Mouse (Mus musculus) MEL-GATA-1-ER (cell line): ENCODE measurements around the gene Ccdc24.

Experiments used
- DNase-seq: peaks from one replicate; pipeline ENCODE4 v3.0.0-alpha.2; 2012; ENCODE audit warnings: low read depth; ENCODE audit errors: extremely low read depth

Gene Ccdc24

DNA sequence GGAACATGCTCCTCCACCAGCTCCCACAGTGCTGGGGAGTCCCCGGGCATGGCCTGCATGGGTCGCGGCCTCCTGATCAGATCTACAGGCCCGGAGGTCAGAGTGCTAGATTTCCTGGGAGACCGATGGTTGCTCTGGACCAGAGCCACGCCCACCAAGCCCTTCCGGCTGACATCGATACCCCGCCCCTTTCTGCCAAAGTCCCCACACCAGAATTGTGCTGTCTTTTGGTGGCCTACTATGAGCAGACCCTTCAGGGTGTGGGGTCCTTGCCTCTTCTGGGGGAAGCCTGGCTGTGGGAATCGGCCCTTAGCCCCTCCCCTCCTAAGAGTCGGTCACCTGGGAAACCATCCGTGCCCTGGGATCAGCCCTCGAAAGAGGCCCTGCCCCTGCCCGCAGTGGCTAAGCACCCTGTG is at the start of gene Ccdc24:
Gene Ccdc24, minus strand, starts transcription at position 87 of the 416 bp plus-strand sequence.
- no peak for DNase-seq

DNA sequence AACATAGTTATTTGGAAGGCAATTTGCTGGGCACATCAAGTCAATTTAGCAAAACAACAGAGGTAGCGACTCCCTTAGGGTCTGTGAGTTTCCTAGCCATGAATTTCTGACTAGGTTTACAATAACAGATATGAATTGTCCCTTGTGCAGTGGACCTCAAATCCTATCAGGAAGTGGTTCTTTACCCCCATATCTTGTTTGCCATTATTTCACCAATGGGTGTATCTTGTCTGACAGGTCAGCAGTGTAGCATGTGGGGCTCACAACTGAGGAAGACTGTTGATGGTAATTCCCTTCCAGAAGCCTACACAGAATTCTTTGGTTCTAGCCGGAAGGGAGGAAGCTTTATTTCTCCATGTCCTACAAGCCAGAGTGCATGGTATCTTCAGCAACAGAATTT is 49.0 kb upstream of the Ccdc24 start:
- DNase-seq: no peak

DNA sequence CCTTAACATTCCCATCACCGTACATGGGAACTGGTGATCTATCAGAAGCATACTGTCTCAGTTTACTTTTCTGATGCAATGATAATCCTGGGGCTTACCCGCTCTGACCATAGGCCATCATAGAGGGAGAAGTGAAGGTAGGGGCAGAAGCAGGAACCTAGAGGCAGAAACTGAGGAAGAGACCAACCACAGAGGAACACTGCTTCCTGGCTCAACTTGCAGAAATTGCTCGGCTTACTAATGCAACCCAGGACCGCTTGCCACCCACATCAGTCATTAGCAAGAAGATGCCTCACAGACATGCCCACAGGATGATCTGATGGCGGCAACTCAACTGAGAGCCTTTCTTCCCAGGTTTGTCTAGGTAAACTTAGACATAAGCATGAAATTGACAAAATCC is 46.4 kb upstream of the Ccdc24 start:
- no peak for DNase-seq

DNA sequence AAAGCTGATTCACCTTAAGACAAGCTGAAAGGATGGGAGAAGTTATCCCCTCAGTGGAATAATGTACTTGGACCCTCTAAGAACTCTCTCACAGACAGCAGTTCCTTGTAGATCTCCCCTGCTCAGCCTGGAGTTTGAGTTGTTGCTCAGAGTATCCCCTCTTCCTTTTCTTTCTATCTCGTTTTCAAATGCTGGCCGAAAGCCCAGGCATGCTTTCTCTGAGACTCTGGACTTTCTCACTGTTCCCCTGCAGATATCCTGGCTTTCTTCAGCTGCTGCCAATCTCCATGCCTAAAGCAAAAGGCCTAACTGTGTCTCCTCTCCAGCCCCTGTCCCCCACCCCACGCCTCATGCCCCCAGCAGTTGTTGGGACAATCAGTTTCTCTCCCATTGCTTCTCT is 45.9 kb upstream of the Ccdc24 start:
- peak; percentile 35 for DNase-seq

DNA sequence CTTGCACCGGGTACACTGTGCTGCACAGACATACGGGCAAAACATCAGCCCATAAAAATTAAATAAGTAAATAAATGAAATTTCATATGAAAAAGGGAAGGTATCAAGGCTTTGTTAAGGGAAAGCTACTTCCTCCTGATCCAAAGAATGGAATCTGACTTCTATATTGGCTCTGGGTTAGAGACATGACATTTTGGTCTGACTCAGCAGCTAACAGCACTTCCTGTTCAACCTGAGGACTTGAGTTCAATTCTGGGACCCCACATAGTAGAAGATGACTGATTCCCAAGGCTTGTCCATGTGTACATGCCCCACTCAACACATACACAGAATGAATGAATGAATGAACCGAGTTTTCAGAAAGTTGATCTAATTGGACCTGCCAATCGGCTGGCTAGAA is 45.5 kb upstream of the Ccdc24 start:
- peak; percentile 39 for DNase-seq

DNA sequence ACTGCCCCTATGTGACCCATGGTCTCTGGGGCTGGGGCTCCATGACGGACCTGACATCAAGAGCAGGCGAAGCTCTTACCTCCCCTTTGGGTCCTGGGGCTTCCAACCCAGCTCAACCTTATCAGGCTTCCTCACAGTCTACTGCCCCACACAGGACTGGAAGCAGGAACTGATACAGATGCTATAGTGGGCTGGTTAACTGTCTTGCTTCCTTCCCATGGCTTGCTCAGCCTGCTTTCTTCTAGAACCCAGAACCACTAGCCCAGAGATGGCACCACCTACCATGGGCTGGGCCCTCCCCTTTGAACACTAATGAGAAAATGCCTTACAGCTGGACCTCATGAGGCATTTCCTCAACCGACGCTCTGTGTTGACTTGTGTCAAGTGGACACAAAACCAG is 45.0 kb upstream of the Ccdc24 start:
- peak; percentile 72 for DNase-seq

DNA sequence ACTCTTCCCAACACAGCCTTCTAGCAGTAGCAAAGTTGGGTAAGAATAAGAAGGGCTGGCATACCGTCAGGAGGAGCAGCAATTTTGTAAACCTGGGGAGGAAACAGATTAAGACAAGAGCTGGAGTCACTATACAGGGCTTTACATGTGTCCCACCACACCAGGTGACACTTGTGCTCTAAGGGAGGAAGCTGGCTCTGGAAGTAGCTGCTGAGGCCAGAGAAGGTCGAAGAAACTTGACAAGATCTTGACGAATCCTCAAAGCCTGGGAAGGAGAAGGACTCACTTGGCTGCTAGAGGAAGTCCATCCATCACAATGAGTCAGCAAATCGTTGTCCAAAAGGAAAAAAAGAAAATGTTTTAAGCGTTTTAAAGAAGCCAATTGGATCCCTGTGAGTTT is 44.0 kb upstream of the Ccdc24 start:
- peak; percentile 24 for DNase-seq

DNA sequence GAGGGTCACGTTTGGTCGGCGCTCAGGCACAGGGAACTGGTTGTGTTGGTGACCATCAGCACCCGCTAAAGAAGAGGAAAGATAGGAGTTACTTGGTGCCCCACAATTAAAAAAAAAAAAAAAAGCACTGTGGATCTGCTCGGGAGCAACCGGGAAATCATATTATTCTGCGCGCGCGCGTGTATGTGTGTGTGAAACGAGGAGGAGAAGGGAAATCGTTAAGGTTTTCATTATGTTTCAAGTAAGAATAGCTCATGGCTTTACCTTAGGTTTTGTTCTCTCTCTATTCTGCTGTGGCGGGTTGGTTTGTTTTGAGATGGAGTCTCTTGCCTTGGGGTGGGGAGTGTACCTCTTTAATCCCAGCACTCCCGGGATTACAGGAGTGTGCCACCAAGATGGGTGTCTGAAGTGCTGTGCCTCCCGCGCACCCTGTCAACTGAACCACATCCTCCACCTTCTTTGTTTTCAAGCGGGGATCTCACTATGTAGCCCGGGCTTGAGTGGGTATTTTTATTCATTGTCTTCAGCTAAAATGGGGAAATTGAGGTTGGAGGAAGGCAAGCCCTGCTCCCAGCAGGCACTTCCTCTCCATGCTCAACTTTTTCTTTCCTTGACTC is 43.2 kb upstream of the Ccdc24 start:
- DNase-seq: peak; percentile 62

DNA sequence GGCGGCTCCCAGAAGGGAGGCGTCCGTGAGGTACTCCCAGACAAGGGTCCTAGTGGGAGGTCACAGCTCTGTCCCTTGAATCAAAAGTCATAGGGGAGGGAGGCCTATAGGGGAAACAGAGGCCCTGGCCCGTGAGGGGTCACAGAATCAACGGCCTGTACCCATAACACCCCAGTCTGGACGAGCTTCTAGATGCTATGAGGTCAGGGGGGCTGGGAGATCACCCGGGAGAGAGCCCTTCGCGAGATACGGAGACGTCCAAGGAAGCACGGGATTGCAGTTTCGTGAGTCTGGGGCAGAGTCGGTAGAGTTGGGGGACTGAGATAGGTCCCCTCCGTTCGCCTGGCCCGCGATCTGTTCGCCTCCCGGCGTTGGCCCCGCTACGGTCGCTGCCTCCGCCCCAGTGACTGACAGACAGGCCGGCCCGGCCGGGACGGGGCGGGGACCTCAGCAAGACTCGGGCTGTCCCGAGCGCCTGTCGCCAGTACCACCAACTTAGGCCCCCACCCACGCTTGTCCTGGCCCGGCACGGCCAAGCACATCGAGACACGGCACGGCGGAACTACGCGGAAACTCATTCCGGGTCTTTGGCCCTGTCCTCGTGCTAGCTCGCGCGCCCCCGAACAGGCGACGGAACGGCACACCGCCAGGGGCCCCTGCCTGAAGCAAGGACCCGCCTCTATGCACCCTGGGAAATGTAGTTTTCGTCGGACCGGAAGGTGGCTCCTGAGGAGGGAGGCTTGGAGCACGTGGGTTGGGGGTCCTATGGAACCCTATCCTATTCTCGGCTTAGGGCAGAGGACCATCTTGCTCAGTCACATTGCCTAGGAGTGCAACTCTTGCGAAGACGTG is 42.5 kb upstream of the Ccdc24 start, which contains the start of gene Ipo13:
Gene Ipo13, minus strand, starts transcription at position 409 of the 852 bp plus-strand sequence.
- DNase-seq: peak; percentile 82

DNA sequence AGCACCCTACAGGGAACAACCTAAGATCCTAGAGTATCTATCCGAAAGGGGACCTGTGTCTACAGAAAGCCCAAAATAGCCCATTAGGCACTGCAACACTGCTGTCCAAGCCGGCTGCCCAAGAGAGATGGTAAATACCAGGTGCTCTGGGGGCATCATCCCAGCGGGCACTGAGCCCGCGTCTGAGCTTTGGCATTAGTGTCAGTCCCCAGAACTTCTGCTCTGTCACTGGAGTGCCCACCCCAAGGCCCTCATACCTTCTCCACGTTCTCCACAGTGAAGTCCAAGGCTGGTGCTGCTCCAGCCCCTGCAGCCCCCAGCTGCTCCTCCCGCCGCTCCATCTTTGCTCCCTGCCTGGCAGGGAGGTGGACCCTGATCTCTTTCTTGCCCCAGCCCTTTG is 41.7 kb upstream of the Ccdc24 start:
- no peak for DNase-seq

DNA sequence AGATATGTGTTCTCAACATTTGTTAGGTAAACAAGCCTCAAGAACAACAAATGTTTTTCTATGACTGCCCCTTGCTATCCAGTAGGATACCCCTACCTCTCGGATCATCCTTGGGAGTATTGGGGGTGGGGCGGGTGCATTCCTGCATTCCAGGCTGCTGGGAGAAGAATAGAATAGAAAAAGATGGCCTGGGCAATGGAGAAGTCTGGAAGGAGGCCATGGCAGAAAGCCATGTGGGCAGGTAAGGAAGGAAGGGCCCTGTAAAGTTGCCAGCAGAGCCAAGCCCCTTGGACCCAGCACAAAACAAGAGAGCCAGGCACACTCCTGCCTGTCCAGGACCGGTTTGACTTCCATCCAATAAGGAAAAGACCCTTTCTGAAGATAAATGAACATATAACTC is 41.1 kb upstream of the Ccdc24 start:
- DNase-seq: no peak

DNA sequence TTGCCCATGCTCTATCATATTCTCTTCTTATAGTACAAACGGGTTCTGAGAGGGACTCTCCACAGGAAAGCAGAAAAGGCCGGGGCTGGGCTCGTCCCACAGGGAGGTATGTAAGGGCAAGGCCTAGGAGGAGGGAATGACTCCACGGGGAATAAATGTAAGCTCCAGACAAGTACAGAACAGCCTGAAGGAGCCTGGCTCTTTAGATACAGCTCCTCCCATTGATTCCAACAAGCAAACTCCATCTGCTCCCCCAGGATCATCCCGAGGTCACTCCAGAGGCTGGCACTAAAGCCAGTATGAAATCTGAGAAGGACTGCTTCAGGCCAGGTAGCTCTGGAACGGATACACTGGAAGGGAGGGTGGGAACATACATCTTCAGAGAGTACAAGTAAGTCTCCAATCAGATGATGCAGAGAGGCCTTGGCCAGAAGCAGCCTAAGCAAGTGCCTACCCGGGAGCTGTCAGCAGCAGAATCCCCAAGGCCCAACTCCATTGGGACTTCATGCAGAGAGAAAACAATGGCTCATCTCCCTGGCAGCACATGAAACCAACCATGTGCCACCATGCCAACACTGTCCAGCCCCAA is 40.4 kb upstream of the Ccdc24 start:
- no peak for DNase-seq

DNA sequence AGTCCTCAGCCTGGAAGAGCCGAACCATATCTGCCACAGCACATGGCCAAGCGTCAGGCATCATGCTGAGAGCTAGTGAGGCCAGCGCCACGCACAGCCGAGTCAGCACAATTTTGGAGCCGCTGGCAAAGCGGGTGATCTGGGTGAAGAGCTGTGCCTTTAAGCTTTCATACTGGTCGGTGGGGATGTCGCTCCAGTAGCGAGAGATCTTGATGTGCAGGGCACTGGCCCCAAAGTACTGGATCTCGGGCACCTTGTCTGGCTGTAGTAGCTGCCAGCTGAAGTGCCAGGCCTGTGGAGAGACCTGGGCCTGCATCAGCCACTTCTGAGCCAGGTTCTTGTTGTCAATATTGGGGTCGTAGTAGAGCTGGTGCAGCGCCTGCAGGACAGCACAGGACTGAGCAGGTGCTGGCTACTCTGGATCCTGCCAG is 39.8 kb upstream of the Ccdc24 start:
- no peak for DNase-seq

DNA sequence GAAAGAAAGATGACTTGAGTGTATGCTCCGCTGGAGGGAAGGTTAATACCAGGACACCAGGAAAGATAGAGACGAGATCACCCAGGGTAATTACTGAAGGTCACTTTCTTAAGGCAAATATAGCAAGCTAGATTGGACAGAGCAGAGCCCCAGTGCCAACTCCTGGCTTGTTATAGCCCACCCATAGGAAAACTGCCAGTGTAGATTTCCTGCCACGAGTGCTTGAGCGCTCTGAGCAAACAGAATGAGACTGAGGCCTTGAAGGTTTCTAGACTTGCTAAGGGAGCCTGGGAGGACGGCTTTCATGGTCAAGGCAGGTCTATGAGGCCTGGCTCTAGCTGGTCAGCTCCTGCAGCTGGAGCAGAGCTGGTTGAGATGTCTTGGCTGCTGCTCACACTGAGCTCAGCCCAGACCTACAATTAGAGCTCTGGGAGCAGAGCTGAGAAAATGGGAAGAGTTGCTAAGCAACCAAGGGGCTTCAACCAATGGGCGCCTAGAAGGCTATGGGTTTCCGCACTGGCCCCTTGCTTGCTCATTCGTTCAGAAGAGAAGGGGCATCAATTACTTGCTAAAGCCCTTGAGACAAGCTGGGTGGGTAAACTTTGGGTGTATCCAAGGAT is 36.6 kb upstream of the Ccdc24 start:
- DNase-seq: no peak

DNA sequence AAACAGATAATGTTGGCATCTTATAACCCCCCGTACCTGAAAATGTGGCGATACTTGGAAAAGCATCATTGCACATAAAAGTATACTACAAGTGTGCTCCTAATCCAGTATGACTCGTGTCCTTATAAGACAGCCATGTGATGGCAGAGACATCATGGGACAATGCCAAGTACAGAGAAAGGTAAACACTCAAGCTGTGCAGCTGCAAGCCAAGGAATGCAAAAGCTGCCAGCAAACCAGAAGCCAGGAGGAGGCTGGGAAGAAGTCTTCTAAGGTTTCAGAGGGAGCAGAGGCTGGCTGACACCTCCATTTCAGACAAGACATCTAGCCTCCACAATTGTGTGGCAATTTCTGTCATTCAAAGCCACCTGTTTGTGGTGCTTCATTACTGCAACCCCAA is 33.8 kb upstream of the Ccdc24 start:
- no peak for DNase-seq

DNA sequence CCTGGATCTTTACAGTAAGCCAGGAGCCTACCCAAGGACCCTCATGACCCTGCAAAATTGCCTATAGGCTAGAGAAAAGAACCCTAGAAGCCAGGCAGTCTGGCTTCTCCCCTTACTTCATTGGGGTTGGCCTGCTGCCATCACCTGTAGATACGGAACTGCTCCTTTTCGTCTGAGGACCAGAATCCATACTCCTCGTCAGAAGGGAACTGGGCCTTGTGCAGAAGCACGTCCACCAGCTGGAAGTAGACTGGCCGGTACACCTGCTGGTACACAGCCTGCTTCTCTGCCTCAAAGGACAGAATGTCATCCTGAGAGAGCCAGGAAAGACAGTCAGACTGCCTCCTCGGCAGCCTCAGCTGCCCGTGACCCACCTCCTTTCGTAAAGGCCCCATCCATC is 32.4 kb upstream of the Ccdc24 start:
- no peak for DNase-seq

DNA sequence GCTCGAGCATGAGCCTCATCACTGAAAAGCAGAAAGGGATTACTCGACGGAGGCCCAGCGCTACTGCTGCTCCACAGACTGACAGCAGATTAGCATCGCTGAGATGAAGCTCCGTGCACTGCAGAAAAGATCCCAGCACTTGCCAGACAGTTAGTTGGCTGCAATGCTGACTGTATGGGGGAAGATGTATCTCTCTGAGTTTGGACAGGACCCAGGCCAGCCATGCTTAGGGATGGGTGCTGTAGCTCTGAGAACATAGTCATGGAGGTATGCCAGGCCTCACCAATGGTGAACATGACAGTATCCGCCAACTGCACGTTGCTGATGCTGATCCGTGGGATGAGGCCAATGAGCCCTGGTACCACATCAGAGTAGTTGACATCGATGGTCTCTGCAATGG is 31.7 kb upstream of the Ccdc24 start:
- no peak for DNase-seq

DNA sequence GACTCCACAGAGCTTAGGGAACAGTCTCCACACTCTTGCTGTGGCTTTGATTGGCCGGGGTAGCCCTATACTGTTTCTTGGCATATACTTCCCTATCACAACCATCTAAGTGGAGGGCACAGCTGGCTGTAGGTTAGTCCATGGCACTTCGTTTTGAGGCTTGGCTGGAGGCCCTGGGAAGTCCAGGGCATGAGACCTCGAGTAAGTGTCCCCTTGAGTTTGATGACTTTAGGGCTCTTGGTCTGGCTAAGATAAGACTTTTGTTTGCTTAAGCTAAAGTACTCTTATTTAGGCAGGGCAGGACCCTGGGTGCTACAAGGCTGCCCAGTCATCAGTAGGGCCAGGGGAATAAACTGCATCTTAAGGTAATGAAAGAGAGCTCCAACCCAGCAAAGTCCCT is 25.8 kb upstream of the Ccdc24 start:
- DNase-seq: no peak

DNA sequence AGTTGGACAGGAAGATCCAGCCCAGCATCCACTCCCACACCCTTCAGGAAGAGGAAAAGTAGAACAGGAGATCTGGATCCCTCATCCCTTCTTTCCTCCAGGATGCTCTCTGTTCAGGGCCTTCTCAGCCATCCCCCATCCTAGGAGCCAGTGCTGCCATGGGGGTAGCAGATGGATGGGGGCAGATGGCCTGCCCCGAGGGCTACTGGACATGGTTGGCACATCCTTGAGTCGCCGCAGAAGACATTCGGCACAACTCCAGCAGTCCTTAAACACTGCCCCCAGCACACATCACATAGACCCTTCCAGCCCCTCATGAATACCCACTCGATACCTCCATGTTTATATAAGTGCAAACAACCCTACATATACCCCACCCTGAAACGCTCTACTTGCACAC is 23.7 kb upstream of the Ccdc24 start:
- no peak for DNase-seq

DNA sequence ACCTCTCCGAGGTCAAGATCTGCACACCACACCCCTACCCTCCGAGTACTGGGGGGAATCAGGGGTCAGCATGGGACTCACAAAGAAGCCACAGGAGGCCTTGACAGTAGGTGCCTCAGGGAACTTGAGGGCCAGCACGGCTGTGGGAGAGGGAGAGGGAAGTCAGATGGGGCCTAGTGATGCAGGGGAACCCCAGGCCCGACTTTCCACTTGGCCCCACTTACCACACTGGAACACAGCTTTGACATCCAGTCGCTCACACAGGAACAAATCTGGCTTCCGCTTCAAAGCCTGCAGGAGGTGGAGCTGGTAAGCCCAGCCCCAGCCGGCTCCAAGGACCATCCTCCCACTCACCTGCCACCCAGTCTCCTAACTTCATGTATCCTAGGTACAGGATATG is 23.0 kb upstream of the Ccdc24 start:
- DNase-seq: no peak

DNA sequence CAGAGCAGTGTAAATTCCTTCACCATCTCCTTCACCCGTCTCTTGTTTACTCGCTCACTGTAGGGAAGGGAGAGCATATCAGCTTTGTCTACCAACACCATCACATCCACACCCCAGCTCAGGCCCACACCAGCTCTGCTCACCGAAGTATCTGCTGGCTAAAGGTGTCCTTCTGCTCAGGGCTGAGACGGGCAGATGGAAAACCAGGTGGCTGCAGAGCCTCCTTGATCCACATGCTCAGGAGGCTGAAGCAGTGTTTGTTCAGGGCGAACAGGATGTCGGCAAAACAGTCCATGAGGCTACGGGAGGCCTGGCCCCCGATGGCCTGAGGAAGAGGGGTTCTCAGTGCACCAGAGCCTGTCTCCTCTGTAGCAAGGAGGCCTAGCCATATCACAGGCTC is 22.2 kb upstream of the Ccdc24 start:
- DNase-seq: no peak

DNA sequence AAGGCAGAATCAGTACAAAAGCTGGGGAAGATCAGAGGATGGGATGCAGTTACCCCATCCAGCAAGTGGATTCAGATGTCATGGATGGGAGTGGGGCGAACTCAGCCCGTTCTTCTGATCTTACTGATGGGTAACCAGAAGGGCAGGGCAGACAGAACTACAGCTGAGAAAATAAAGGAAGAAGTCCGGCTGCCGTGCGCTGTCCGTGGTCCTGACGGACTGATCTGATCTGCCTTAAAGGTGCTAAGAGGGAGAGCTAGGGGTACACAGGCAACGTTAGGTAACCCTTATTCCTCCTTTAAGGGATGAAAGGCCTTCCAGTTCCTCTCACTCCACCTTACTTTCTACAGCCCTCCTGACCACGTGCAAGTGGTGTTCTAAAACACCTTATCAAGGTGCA is 21.0 kb upstream of the Ccdc24 start:
- peak; percentile 33 for DNase-seq
